Mouse (Mus musculus) adipocyte (in vitro differentiated cells): ENCODE data around the gene Asl.
A peak's percentile ranks its signal among the peaks of the same experiment; 100 is the strongest.
"Not testable (repeated sequence)": the region's sequence is repeated elsewhere in the genome, so short reads cannot be mapped to it uniquely, and the experiment has no call there.

Experiments used
- DNase-seq: peaks from one replicate; pipeline ENCODE4 v3.0.0-alpha.2; 2016; ENCODE audit warnings: low spot score

The Asl gene

GRCm38 (mm10) chr5:130046100-130046499, 17.1 kb upstream of the Asl start:
- DNase-seq: no peak

GRCm38 (mm10) chr5:130044201-130044695, 15.2 kb upstream of the Asl start:
- peak; percentile 96 for DNase-seq

- peak; percentile 46 for DNase-seq
Measured at GRCm38 (mm10) chr5:130043741-130044140, 14.7 kb upstream of the Asl start.

GRCm38 (mm10) chr5:130041262-130041661, 12.2 kb upstream of the Asl start:
- no peak for DNase-seq

GRCm38 (mm10) chr5:130040797-130041196, 11.8 kb upstream of the Asl start:
- no peak for DNase-seq

DNA sequence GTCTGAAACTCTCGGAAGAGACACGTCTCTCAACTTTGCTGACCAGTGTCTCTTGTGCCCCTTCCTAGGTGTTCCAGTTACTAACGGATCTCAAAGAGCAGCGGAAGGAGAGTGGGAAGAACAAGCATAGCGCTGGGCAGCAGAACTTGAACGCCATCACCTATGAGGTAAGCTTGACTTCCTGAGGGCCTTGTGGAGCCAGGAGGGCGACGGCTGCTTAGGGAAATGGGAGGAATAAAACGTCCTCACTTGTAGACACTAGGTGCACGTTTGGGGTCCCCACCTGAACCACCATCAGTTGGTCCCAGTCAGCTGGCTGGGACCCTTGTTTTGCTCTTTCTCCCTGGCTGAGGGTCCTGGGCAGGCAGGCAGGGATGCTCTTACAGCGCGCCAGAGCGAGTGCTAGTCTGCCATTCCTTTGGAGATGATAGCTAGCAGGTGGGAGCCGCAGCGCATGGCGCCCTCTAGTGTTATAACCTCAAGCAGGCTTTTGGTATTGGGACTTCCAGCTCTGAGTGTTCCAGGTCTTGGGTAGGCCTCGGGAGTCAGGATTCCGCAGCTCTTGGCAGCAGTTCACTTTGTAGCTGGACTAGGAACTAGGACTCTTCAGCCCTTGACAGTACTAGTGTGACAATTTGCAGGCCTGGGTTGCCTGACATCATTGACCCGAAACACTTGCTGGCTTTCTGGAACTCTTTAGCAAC, 8.9 kb upstream of the Asl start:
- peak; percentile 79 for DNase-seq

DNA sequence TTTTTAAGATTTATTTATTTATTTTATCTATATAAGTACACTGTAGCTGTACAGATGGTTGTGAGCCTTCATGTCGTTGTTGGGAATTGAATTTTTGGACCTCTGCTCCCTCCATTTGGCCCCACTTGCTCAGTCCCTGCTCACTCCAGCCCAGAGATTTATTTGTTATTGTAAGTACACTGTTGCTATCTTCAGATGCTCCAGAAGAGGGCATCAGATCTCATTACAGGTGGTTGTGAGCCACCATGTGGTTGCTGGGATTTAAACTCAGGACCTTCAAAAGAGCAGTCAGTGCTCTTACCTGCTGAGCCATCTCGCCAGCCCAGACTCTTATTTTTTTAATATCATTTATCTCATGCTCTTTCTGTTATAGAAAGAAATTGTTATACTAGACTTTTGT, 7.3 kb upstream of the Asl start:
- DNase-seq: not testable (repeated sequence)

- no peak for DNase-seq
Measured at GRCm38 (mm10) chr5:130033869-130034268, 4.8 kb upstream of the Asl start.

DNA sequence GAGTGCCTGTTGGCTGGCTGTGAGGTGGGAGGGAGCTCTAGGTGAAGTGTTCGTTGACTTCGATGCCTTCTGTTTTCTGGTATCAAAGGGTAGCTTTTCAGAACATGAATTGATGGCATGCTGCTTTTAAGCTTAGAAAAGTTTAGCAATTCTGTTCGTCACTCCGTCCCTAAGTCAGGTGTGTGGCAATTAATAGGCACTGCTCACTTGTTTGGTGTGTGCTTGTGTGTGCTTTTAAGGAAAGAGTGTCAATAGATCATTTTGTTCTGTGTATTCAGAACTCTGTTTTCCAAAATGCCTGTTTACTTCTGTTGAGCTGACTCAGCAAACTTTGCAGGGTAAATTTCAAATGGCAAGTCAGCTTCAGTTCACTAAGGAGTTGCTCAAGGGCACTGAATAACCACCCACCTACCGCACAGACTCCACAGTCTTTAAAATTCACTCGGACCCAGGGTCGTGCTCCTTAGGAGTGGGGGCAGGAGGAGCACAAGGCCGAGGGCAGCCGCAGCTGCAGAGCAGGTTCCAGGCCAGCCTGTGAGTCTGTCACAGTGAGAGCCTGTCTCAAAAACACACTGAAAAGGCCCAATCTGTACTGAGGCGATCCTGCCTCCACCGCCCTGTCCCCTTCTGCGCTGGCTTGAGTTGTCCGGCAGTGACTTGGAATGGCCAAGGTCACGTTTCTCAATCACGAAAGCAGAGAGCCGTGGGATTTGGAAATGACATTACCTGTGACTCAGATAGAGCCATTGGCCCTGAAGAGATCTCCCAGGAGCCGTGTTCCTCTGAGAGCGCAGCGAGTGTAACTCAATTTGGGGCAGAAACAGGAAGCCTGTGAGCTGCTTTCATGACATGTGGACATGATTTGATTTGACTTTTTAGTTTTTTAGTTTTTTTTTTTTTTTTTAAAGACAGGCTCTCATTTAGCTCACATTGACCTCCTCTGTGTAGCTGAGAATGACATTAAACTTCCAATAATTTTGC, 2.7 kb upstream of the Asl start:
- DNase-seq: no peak

GRCm38 (mm10) chr5:130027696-130028095, 1.4 kb downstream of the Asl start:
- DNase-seq: no peak

- DNase-seq: no peak
Measured at GRCm38 (mm10) chr5:130027134-130027533, 1.9 kb downstream of the Asl start.

GRCm38 (mm10) chr5:130023767-130024539, 5.1 kb downstream of the Asl start:
- DNase-seq: peak; percentile 98

- peak; percentile 29 for DNase-seq
Measured at GRCm38 (mm10) chr5:130023067-130023766, 5.8 kb downstream of the Asl start.

DNA sequence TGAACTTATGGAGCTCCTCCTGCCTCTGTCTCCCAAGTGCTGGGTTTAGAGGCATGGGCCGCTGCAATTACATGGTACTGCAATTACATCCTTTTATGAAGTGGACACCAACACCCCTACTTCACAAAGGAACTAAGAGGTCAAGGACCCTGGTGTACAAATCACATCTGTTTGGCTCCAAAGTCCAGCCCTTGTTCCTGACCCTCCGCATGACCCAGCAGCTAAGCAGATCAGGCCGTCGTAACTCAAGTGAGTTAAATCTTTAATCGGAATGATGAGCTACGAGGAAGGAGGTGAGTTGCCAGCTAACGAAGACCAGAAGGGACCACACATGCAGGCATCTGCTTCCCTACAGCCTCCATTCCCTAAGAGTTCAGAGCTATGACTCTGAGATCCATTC, 6.7 kb downstream of the Asl start:
- no peak for DNase-seq

DNA sequence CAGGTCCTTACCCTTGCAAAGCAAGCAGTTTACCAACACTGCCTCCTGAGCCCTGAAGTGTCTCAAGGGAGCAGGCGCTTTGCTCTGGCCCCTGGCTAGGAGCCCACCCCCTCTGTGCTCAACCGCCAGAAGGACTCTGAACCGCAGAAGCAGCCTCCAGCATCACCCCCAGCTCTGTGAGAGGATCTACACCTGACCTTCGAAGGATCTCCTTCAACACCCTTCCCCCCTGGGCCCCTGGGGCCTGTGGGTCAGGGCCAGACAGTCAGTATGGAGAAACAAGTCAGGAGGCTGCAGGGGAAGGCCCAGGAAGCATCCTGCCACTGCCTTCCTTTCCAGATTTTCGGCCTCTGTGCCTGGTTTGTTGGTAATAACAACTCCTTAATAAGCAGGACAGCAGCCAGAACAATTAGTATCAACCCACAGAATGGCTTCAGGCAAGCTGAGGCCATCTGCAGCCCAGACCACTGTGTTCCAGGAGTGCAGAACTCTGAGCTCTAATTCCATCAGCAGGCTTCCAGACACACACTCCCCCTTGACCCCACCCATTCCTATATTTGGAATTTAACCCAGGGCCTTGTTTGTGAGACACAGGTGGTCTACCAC, 7.6 kb downstream of the Asl start:
- DNase-seq: no peak

DNA sequence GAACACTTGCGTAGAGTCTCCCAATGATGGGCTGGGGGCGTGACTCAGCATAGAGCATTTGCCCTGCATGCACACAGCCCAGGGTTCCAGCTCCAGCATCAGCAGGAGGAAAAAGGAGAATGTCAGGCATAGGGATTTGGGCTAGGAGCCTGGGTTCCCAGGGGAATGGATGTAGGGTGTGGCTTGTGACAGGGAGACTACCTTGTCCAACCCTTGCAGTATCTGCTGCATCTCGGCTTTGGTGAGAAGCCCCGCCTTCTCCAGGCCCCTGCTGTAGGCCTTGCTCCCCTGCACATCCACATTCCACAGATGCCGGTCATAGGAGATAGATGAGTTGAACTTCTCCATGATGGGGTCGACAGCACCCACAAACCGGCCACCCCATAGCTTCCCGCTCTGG, 9.6 kb downstream of the Asl start:
- no peak for DNase-seq

GRCm38 (mm10) chr5:130015104-130015503, 13.9 kb downstream of the Asl start:
- DNase-seq: no peak

DNA sequence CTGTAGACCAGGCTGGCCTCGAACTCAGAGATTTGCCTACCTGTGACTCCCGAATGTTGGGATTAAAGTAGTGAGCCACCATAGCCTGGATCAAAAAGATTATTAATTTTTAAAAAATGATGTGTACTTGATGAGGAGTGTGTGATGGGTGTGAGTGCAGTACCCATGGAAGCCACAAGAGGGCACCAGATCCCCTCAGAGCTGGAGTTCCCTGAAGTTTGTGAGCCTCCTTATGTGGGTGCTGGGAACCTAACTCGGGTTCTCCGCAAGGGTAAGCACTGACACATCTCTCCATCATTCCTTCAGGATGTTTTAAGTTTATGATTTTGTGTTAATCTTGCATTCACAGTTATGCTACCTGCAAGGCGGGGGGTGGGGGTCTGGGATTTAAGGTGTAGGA, 18.1 kb downstream of the Asl start:
- no peak for DNase-seq

- DNase-seq: no peak
Measured at GRCm38 (mm10) chr5:130009784-130010183, 19.3 kb downstream of the Asl start.

DNA sequence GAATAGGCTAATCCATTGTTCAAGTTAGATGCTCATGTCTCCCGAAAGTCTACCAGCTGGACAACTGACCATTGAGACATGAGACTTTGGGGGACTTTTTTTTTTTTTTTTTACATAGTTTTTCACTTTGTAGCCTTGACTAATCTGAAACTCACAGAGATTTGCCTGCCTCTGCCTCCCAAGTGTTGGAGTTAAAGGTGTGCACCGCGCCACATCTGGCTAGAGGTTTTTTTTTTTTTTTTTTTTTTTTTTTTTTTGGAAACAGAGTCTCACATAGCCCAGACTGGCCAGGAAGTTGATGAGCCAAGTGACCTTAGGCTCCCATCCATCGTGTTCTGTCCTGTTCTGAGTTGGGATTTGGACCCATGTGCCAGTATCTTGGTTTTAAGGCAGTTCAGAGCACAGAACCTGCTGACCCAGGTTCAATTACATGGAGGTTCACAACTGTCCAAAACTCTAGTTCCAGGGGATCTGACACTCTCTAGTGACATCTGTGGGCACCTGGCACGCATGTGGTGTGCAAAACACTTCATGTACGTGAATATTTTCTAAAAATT, 20.9 kb downstream of the Asl start:
- no peak for DNase-seq

GRCm38 (mm10) chr5:130007344-130007743, 21.7 kb downstream of the Asl start:
- no peak for DNase-seq
